Mouse (Mus musculus): Measurements from ENCODE around the gene Zfp988.
A peak's percentile ranks its signal among the peaks of the same experiment; 100 is the strongest.
"Not testable (repeated sequence)": the region's sequence is repeated elsewhere in the genome, so short reads cannot be mapped to it uniquely, and the experiment has no call there.

The Zfp988 gene

GRCm38 (mm10) chr4:147305436-147305835 is at the start of gene Zfp988:
Zfp988 (plus strand) TSS chr4:147305674.
- not testable (repeated sequence) for DNase-seq

- DNase-seq = not testable (repeated sequence)
Observed at GRCm38 (mm10) chr4:147262708-147263107, 42.8 kb upstream of the Zfp988 start.

GRCm38 (mm10) chr4:147267302-147267701 is 38.2 kb upstream of the Zfp988 start:
- DNase-seq = not testable (repeated sequence)

DNA sequence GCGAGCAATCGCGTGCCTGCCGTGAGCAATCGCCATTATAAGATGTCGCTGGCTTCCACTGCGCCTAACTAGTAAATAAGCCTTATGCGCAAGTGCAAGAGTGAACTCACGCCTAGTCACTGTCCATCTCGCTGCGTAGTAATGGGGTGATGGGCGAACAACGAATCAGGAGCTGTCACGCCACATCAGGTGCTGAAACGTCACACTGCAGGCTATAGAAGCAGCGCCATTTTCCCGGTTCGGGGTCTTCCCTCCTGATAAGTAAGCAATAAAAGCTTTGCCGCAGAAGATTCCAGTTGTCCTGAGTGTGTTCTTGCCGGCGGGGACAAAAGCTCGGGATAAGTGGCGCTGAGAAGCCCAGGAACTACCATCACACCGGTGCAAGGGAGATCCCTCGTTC is 36.7 kb upstream of the Zfp988 start:
- DNase-seq = not testable (repeated sequence)

GRCm38 (mm10) chr4:147270026-147270425 is 35.4 kb upstream of the Zfp988 start:
- DNase-seq = not testable (repeated sequence)

- DNase-seq = not testable (repeated sequence)
Observed at GRCm38 (mm10) chr4:147271601-147272000, 33.9 kb upstream of the Zfp988 start.

GRCm38 (mm10) chr4:147275021-147275772 is 30.3 kb upstream of the Zfp988 start:
- peak; percentile 4 for DNase-seq

DNA sequence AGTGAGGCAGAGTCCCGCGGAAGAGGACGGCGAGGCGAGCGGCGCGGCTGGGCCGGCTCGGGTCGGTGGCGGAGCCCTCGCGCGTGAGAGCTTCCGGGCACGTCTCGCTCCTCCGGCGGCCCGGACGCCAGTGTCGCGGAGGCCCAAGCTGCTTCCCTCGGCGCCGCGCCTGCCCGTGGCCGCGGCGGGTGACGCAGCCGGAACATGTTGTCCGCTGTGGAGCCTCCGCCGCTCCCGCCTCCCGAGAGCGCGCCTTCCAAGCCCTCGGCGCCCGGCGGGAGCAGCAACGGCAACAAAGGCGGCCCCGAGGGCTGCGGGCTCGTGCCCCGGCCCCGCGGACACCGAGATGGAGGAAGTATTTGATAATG is 29.7 kb upstream of the Zfp988 start:
- not testable (repeated sequence) for DNase-seq

DNA sequence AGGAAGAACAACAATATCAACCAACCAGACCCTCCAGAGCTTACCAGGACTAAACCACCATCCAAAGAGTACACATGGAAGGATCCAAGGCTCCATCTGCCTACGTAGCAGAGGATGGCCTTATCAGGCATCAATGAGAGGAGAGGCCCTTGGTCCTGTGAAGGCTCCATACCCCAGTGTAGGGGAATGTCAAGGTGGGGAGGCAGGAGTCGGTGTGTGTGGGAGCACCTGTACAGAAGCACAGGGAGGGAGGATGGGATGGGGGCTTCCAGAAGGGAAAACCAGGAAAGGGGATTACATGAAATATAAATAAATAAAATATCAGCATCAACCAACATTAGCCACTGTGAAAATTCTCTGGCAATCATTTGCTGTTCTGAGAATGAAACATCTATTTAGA is 25.1 kb upstream of the Zfp988 start:
- DNase-seq = not testable (repeated sequence)

- DNase-seq = not testable (repeated sequence)
Observed at GRCm38 (mm10) chr4:147298585-147298984, 6.9 kb upstream of the Zfp988 start.

DNA sequence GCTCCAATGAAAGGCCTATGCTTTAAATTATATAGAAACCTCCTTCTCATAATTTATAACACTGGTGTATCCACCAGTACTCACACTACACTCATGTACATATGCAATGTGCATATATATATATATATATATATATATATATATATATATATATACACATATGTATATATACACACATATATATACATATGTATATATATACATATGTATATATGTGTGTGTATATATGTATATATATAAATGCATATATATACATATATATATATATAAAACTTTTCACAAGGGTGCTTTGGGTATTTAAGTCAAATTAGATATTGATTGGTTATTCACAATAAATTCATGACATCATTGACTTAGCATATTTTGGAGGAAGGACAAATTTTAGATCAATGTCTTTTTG is 3.1 kb upstream of the Zfp988 start:
- not testable (repeated sequence) for DNase-seq

GRCm38 (mm10) chr4:147335036-147335690 is 29.7 kb downstream of the Zfp988 start:
- not testable (repeated sequence) for DNase-seq

- DNase-seq = not testable (repeated sequence)
Observed at GRCm38 (mm10) chr4:147335691-147336367, 30.4 kb downstream of the Zfp988 start.

- DNase-seq = not testable (repeated sequence)
Observed at GRCm38 (mm10) chr4:147336368-147337195, 31.1 kb downstream of the Zfp988 start.

- DNase-seq = not testable (repeated sequence)
Observed at GRCm38 (mm10) chr4:147337520-147337919, 32.0 kb downstream of the Zfp988 start.

- DNase-seq = no peak
Observed at GRCm38 (mm10) chr4:147338032-147338610, 32.6 kb downstream of the Zfp988 start.

DNA sequence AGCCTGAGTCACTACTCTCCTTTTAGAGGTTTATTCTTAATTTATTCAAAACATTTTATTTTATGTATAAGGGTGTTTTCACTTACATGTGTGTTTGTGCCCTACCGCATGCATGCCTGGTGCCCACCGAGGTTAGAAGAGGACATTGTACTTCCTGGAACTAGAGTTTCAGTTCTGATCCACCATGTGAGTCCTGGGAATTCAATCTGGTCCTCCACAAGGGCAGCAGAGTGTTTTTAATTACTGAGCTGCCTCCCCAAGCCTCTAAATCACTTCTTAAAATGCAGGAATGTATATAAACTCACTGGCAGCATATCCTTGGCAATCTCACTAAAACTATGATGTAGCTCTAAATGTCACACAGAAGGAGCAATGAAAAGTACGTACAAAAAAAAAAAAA is 33.2 kb downstream of the Zfp988 start:
- not testable (repeated sequence) for DNase-seq

- not testable (repeated sequence) for DNase-seq
Observed at GRCm38 (mm10) chr4:147339601-147340219, 34.2 kb downstream of the Zfp988 start.

DNA sequence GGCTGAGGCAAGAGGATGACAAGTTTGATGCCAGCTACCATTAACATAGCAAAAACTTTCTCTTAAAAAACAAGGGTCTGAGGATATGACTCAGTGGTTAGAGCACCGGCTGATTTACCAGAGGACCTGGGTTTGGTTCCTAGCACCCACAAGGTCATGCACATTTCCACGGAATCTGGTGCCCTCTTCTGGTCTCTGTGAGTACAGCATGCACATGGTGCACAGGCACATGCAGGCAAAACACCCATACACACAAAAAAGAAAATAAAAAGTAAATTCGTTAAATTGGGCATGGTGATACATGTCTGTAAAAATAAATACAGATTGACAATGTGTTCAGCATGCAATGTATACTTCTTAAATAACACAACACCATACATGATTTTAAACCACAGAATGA is 34.8 kb downstream of the Zfp988 start:
- DNase-seq = not testable (repeated sequence)

DNA sequence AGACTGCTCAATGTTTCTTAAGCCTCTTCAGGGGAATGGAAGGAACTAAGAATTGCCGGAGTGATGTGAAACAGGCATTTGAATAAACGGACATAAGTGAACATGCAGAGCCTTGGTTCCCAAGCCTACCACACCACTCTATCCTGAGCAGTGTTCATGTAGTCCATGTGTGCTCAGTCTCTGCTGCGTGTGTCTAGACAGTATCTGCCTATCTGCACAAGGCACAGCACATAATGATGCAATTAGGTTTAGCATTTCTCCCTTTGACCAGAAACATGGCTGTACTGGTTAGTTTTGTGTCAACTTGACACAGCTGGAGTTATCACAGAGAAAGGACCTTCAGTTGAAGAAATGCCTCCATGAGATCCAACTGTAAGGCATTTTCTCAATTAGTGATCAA is 35.4 kb downstream of the Zfp988 start:
- not testable (repeated sequence) for DNase-seq

DNA sequence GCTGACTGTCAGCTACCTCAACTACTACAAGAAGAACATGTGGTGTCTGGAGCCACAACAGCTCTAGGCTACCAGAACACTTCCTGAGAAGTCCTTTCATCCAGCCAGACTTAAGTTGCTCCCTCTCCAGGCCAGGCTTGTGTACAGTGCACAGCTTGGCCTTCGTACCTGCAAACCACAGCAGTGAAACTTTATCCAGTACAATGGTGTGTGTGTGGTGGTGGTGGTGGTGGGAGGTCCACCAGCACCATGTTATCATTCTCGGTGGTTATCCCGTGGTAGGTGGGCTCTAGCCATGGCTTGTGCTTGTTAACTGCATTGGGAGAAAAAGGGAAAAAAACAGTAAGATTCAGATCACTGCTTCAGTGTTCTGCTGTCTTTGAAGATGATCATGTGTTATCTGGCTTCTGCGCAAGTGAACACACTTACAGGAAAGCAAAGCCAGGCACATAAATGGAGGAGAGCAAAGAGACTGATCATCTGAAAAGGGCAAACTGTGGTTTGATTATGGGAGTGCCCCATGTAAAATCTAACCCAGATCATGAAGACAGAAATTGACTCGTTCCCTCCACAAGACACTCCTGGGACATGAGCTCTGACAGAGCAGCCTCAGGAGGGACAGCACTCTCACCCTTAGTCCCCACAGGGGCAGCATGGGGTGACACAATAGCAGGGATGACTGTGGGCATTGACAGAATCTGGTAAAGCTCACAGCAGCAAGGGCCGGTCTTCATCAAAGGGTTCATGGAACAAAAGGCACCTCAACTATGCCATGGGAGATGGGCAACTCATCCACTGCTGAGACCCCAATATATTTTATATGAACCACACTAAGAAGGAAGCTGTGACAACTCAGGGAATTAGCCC is 37.8 kb downstream of the Zfp988 start:
- DNase-seq = not testable (repeated sequence)

All from right cerebral cortex, postnatal 14 days (tissue).